Mouse (Mus musculus) midbrain, embryonic 14.5 days (tissue): ENCODE results near the gene Elavl1. TPM values are rescaled to one million over a fixed set of nuclear protein-coding genes. Genes with fewer than 3 reads are reported as not detected.

Experiments
- ATAC-seq: fragments of 200-750 bp; cut with Nextera tagmentation; 2 replicates; pipeline ENCODE4 v1.8.0; 2017; ENCODE audit warnings: moderate number of reproducible peaks, moderate library complexity; ENCODE audit not compliant: low FRiP score, low TSS enrichment
- DNase-seq: peaks from one replicate; pipeline ENCODE4 v3.0.0-alpha.2; 2015
- H3K27ac ChIP-seq: fragments of 300-500 bp; sonication (generic); replicated peaks from 2 replicates; pipeline ENCODE4 v1.5.1; 2014; ENCODE audit warnings: mild to moderate bottlenecking, low read depth, low read length, moderate library complexity
- H3K27me3 ChIP-seq: fragments of 300-500 bp; sonication (generic); 2 replicates; pipeline ENCODE4 v1.6.1; 2014; ENCODE audit warnings: low read length, control low read depth, mixed read lengths; ENCODE audit not compliant: control insufficient read depth, insufficient read depth
- H3K36me3 ChIP-seq: fragments of 300-500 bp; sonication (generic); 2 replicates; pipeline ENCODE4 v1.6.1; 2014; ENCODE audit warnings: low read length, control low read depth; ENCODE audit not compliant: control insufficient read depth, insufficient read depth
- H3K4me1 ChIP-seq: fragments of 300-500 bp; sonication (generic); 2 replicates; pipeline ENCODE4 v1.6.1; 2014; ENCODE audit warnings: mild to moderate bottlenecking, antibody characterized with exemption, low read length, control low read depth; ENCODE audit not compliant: control insufficient read depth, insufficient read depth
- H3K4me2 ChIP-seq: fragments of 300-500 bp; sonication (generic); 2 replicates; pipeline ENCODE4 v1.6.1; 2014; ENCODE audit warnings: mild to moderate bottlenecking, low read length, moderate library complexity
- H3K4me3 ChIP-seq: fragments of 300-500 bp; sonication (generic); replicated peaks from 2 replicates; pipeline ENCODE4 v1.5.1; 2014; ENCODE audit warnings: low read depth, low read length
- H3K9ac ChIP-seq: fragments of 300-500 bp; sonication (generic); replicated peaks from 2 replicates; pipeline ENCODE4 v1.6.1; 2014; ENCODE audit warnings: mild to moderate bottlenecking, low read length, moderate library complexity
- H3K9me3 ChIP-seq: fragments of 300-500 bp; sonication (generic); 2 replicates; pipeline ENCODE4 v1.6.1; 2016; ENCODE audit warnings: low read length, control low read depth, mixed read lengths; ENCODE audit not compliant: control insufficient read depth
- WGBS: fragments of 180-500 bp; shearing (Covaris S2); extraction: QIAGEN DNeasy Blood & Tissue Kit; methylation state at CpG from one replicate; pipeline ENCODE4 v1.1.7; 2014; 5-methylcytosine and 5-hydroxymethylcytosine counted together
- polyA plus RNA-seq: library from polyadenylated mRNA; unstranded; fragments of >200 nt; fragmentation: Nextera tagmentation; extraction: Ambion mirVana; gene quantifications from 2 replicates; pipeline ENCODE4 v1.2.1, GENCODE M21; 2014

Gene Elavl1
- polyA plus RNA-seq, 1 experiment from 2014 or later, result 157 TPM

DNA sequence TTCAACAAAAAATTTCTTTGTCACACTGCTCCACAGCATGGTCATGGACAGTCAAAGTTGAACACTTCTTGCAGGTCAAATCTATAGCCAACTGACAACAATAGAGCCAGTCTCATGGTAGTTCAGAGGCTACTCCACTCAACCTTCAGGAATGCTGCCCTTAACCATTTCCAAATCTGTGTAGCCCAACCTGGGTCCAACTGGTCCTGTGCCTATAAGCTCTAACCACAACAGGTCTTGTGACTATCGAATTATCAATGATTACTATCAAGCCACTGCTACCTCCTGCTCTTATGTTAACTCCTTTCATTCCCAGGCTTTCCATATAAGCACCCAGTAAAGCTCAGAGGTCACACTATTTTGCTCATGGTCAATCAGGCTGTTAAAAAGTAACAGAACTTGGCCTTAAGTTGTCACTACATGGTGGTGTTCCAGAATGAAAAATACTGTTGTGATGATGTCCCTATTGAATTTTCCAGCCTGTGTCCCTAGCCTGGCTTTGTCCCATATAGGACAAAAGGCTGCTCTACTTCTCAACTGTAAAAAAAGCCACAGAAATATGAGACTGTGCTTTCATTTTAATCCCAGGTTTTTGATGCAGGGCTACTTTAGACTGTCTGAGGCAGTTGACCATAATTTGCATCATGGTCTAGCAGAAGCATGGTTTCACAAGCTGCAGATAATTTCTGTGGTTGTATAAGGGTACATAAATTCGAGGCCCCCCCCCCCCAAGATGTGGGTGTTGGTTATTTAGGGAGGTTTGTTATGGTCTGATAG lies 6.2 kb downstream of the Elavl1 start:
- H3K4me3 ChIP-seq, result no peak overlapping the region
- H3K36me3 ChIP-seq, result peaks cover 16% of the 10 kb centered on the region
- H3K27ac ChIP-seq, result no peak overlapping the region
- WGBS, result 77% methylated on average over 2 of the region's 2 CpGs
- peaks cover 20% of the 10 kb centered on the region for H3K4me1 ChIP-seq
- ATAC-seq (no peak), DNase-seq (no peak)
- no peak overlapping the region for H3K9ac ChIP-seq
- no peaks in the 10 kb centered on the region for H3K27me3 ChIP-seq
- no peak overlapping the region for H3K4me2 ChIP-seq
- no peaks in the 10 kb centered on the region for H3K9me3 ChIP-seq

DNA sequence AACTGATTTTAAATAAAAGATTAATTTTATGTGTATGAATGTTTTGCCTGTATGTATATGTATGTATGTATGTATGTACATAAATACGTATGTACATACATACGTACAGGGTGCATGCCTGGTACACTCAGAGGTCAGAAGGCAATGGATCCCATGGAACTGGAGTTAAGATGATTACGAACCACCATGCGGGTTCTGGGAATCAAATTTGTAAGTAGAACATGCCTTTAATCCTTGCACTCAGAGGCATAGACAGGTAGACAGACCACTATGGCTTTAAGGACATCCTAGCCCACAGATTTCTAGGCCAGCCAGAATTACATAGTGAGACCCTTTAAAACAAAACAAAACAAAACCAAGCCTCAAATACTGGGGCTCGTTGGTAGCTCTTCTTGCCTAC lies 7.1 kb downstream of the Elavl1 start:
- Histone ChIP-seq H3K4me1 (peaks cover 11% of the 10 kb centered on the region), H3K36me3 (peaks cover 16% of the 10 kb centered on the region), H3K4me2 (no peak overlapping the region), H3K27me3 (no peaks in the 10 kb centered on the region), H3K9ac (no peak overlapping the region), H3K4me3 (no peak overlapping the region), H3K27ac (no peak overlapping the region), H3K9me3 (no peaks in the 10 kb centered on the region)
- 94% methylated on average over 5 of the region's 5 CpGs for WGBS
- ATAC-seq (no peak), DNase-seq (no peak)

DNA sequence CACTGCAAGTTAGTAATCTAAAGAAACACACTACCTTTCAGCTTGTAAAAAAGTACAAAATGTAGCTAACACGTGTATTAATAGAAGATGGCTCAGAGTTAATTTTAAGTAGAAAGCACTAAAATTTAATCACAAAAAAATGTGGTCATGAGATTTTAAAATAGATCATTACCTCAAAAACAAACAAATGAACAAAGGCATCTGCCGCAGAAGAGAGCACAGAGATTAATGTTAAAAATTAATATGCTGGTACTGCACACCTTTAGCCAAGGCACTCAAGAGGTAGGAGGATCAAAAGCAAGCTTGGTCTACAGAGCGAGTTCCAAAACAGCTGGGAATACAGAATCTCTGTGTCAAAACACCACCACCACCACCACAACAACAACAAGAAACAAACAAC lies 10.4 kb downstream of the Elavl1 start:
- Histone ChIP-seq H3K9ac (no peak overlapping the region), H3K4me3 (no peak overlapping the region), H3K27ac (no peak overlapping the region), H3K4me1 (peaks cover 4% of the 10 kb centered on the region; the same call in 1 of the 2 replicates), H3K36me3 (peaks cover 20% of the 10 kb centered on the region), H3K9me3 (no peaks in the 10 kb centered on the region), H3K27me3 (no peaks in the 10 kb centered on the region), H3K4me2 (no peak overlapping the region)
- ATAC-seq (no peak), DNase-seq (no peak)
- WGBS, result 96% methylated on average over 3 of the region's 3 CpGs

DNA sequence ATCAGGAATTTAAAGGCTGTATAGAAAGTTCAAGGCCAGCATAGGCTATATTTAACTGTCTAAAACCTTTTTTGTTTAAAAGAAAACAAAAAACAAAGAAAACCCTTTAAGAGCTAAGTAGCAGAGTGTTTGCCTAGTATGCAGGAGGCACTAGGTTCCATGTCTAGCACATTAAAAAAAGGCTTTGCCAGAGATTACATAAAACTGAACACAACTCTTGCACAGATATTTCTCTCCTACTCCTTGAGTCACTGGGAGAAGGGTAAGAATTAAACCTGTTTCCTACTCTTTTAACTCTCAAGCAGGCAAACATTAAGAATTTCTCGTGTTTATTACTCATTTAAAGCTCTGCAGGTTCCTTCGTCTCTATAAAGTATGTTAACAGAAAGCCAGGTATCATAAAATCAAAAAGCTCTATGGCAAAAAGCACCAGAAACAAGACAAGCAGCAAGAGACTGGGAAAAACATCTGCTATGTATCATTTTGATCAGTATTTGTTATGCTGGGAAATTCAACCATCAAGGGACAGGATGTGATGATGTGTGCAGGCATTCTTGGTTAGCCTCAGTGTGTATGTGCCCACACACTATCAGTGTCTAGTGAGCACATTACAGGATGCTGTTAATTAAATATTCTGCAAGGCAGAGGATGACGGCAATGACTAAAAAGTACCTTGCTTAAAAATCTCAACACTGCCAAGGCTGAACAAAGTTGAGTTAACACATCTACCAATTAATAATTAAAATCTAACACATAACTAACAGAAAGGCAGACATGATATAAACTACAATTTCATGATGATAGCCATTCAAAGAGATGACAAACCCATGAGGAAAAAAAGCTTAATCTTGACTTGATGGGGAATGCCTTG lies 11.7 kb downstream of the Elavl1 start:
- ATAC-seq, result no peak
- no peak overlapping the region for H3K4me2 ChIP-seq
- no peaks in the 10 kb centered on the region for H3K4me1 ChIP-seq
- peaks cover 31% of the 10 kb centered on the region for H3K36me3 ChIP-seq
- H3K27ac ChIP-seq, result no peak overlapping the region
- H3K27me3 ChIP-seq, result no peaks in the 10 kb centered on the region
- H3K9ac ChIP-seq, result no peak overlapping the region
- DNase-seq, result no peak
- no peak overlapping the region for H3K4me3 ChIP-seq
- WGBS, result 91% methylated on average over 3 of the region's 3 CpGs
- H3K9me3 ChIP-seq, result no peaks in the 10 kb centered on the region

DNA sequence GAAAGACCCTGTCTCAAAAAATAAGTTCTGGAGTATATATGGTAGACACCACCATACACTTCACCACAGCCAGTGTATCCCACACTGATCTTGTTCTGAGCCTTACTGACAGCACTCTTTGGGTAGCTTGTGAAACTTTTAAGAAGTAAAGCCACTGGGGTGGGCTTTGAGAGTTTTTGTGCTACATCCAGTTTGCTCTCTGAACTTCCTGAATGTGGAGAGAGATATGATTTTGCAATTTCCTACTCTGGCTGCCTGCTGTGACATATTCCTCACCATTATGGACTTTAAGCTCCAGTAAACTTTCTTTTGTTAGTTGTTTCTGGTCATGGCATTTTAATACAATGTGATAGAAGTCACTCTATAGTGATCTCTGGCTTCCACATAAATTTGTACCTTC lies 13.1 kb downstream of the Elavl1 start:
- Histone ChIP-seq H3K9ac (no peak overlapping the region), H3K4me3 (no peak overlapping the region), H3K36me3 (peaks cover 45% of the 10 kb centered on the region), H3K4me1 (no peaks in the 10 kb centered on the region), H3K4me2 (no peak overlapping the region), H3K27ac (no peak overlapping the region), H3K27me3 (no peaks in the 10 kb centered on the region), H3K9me3 (no peaks in the 10 kb centered on the region)
- DNase-seq, result no peak
- ATAC-seq, result no peak

DNA sequence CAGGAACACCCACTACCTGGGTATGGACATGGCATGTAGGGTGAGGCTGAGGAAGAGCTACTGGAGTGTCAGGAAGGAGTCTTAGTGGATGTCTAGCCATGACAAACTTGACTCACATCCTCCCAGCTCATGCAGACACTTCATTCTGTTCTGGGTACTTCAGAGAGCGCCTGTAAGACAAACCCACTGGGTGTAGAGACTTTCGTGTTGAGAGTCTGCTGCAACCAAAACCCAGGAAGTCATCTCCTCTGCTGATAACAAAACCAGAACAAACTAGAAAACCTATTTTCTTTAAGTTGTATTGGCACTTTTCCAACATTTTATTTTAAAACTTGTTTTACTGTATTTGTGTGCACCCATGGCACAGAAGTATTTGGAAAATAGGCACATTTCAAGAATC lies 19.4 kb downstream of the Elavl1 start:
- 97% methylated on average over 2 of the region's 2 CpGs for WGBS
- Histone ChIP-seq H3K36me3 (peaks cover 96% of the 10 kb centered on the region), H3K9me3 (no peaks in the 10 kb centered on the region), H3K4me2 (no peak overlapping the region), H3K4me3 (no peak overlapping the region), H3K4me1 (no peaks in the 10 kb centered on the region), H3K27me3 (no peaks in the 10 kb centered on the region), H3K9ac (no peak overlapping the region), H3K27ac (no peak overlapping the region)
- ATAC-seq (no peak), DNase-seq (no peak)

DNA sequence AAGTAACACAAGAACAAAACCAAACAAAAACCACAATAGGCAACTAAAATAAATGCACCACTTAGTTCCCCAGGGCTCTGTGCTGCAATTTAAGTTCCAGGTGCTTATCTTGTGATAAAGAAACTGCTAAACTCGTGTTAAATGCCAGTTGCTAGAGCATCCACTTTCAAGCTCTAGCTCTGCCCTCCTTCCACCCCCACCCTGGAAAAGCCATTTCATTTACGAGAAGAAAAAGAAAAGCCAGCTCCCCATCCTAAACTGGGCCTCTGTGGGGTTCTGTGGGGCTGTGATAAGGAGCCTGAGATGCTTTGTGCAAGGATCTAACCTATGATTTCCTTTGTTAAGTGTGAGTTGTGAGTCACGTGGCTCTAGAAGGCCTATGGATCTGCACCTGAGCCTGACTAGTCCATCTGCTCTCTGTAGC lies 21.1 kb downstream of the Elavl1 start:
- ATAC-seq (no peak), DNase-seq (no peak)
- H3K4me1 ChIP-seq, result no peaks in the 10 kb centered on the region
- no peak overlapping the region for H3K9ac ChIP-seq
- H3K27me3 ChIP-seq, result no peaks in the 10 kb centered on the region
- H3K4me2 ChIP-seq, result no peak overlapping the region
- H3K4me3 ChIP-seq, result no peak overlapping the region
- H3K9me3 ChIP-seq, result no peaks in the 10 kb centered on the region
- WGBS, result 85% methylated on average over 3 of the region's 3 CpGs
- H3K27ac ChIP-seq, result no peak overlapping the region
- peaks cover 95% of the 10 kb centered on the region for H3K36me3 ChIP-seq

DNA sequence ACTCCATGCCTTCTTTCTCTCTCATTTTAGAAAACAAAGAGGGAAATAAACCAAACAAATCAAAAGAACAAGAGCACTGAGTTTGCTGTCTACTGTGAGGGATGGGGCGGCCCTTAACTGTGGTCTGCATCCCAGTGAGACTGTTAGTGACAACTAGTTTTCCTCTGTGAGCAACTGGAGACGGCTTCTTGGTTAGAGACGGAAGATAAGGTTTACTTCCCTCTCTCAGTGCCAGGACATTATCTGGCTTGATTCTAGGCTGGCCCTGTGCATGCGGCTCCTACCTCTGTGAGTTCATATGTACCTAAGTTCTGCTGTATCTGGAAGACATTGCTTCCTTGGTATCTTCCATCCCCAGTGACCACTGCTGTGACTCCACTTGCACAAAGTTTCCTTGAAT lies 27.4 kb downstream of the Elavl1 start:
- no peak for ATAC-seq
- H3K9ac ChIP-seq, result no peak overlapping the region
- no peak for DNase-seq
- H3K4me1 ChIP-seq, result no peaks in the 10 kb centered on the region
- no peak overlapping the region for H3K4me3 ChIP-seq
- H3K36me3 ChIP-seq, result peaks cover 96% of the 10 kb centered on the region
- H3K27me3 ChIP-seq, result no peaks in the 10 kb centered on the region
- H3K27ac ChIP-seq, result no peak overlapping the region
- H3K4me2 ChIP-seq, result no peak overlapping the region
- H3K9me3 ChIP-seq, result no peaks in the 10 kb centered on the region
- 97% methylated on average over 4 of the region's 4 CpGs for WGBS

DNA sequence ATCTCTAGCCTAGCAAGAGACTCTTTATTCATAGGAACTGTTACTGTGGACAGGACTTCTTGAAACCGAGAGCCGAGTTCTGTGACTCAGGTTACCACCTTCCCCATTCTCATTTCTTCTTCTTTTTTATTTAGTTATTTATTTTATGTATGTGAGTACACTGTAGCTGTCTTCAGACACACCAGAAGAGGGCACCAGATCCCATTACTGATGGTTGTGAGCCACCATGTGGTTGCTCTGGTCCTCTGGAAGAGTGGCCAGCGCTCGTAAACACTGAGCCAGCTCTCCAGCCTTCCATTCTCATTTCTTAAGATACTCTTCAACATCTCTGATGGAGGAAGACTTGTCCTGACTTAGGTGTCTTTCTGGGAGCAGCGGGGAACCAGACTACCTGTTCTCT lies 32.5 kb downstream of the Elavl1 start:
- H3K27me3 ChIP-seq, result no peaks in the 10 kb centered on the region
- H3K4me3 ChIP-seq, result no peak overlapping the region
- no peak for DNase-seq
- no peaks in the 10 kb centered on the region for H3K9me3 ChIP-seq
- no peak overlapping the region for H3K27ac ChIP-seq
- no peak for ATAC-seq
- no peak overlapping the region for H3K4me2 ChIP-seq
- H3K4me1 ChIP-seq, result no peaks in the 10 kb centered on the region
- no peak overlapping the region for H3K9ac ChIP-seq
- H3K36me3 ChIP-seq, result peaks cover 90% of the 10 kb centered on the region
- WGBS, result 90% methylated on average over 5 of the region's 5 CpGs
